Comparison of ENCODE assay signal across 25 mouse cellular contexts in genomic region chr10:7293203-7293602, GRCm38 (mm10).
DNase-seq lines count a peak whose midpoint lies in the region; ATAC-seq and TF ChIP-seq lines count a peak whose summit lies in the region.
"Had no signal": no experiment of that assay in that cellular context is flagged by ENCODE, and none has a peak within 500 bp of the region (broad histone marks: within the 10 kb centered on the region; RNA-seq: fewer than 3 reads in every experiment).

No protein-coding gene starts in this region.

- TF ChIP-seq EP300 in stomach, postnatal 0 days (optimal IDR thresholded peaks at IDR 0.05), result no peak

- no peak overlapping the region for H3K9ac ChIP-seq in kidney, embryonic 14.5 days (ENCODE audit: low read depth, low read length)
- H3K9ac ChIP-seq in kidney, postnatal 0 days (ENCODE audit: low read depth, low read length), result no peak overlapping the region
- H3K9ac ChIP-seq in stomach, embryonic 14.5 days (replicated peaks; ENCODE audit: low read depth, low read length), result no peak overlapping the region
- H3K9ac ChIP-seq in stomach, postnatal 0 days (ENCODE audit: low read length), result no peak overlapping the region
- H3K9ac ChIP-seq: embryonic facial prominence, embryonic 12.5 days; embryonic facial prominence, embryonic 15.5 days; forebrain, postnatal 0 days; heart, embryonic 13.5 days; hindbrain, embryonic 15.5 days had no signal

- H3K36me3 ChIP-seq in kidney, embryonic 14.5 days (ENCODE audit: control insufficient read depth, insufficient read depth, low read length), result no peaks in the 10 kb centered on the region
- no peaks in the 10 kb centered on the region for H3K36me3 ChIP-seq in kidney, postnatal 0 days (ENCODE audit: insufficient read depth, low read length)
- H3K36me3 ChIP-seq in stomach, embryonic 14.5 days (ENCODE audit: control insufficient read depth, insufficient read depth, low read length), result no peaks in the 10 kb centered on the region
- H3K36me3 ChIP-seq in stomach, postnatal 0 days (ENCODE audit: control insufficient read depth, insufficient read depth, low read length), result no peaks in the 10 kb centered on the region
- H3K36me3 ChIP-seq: embryonic facial prominence, embryonic 12.5 days; embryonic facial prominence, embryonic 15.5 days; heart, embryonic 10.5 days; heart, embryonic 13.5 days; hindbrain, embryonic 15.5 days had no signal

- no peak overlapping the region for H3K4me2 ChIP-seq in kidney, embryonic 14.5 days (replicated peaks; ENCODE audit: low read depth, low read length)
- H3K4me2 ChIP-seq in kidney, postnatal 0 days (ENCODE audit: low read length), result no peak overlapping the region
- H3K4me2 ChIP-seq in stomach, embryonic 14.5 days (replicated peaks; ENCODE audit: low read depth, low read length), result no peak overlapping the region
- no peak overlapping the region for H3K4me2 ChIP-seq in stomach, postnatal 0 days (replicated peaks; ENCODE audit: low read depth)
- H3K4me2 ChIP-seq: embryonic facial prominence, embryonic 12.5 days; embryonic facial prominence, embryonic 15.5 days; heart, embryonic 13.5 days; hindbrain, embryonic 15.5 days had no signal

- no peak overlapping the region for H3K4me3 ChIP-seq in kidney, embryonic 14.5 days (ENCODE audit: low read length)
- no peak overlapping the region for H3K4me3 ChIP-seq in kidney, postnatal 0 days (replicated peaks; ENCODE audit: low read depth, low read length)
- no peak overlapping the region for H3K4me3 ChIP-seq in stomach, embryonic 14.5 days (ENCODE audit: low read depth, low read length)
- no peak overlapping the region for H3K4me3 ChIP-seq in stomach, postnatal 0 days (ENCODE audit: low read depth, low read length)
- H3K4me3 ChIP-seq: embryonic facial prominence, embryonic 12.5 days; embryonic facial prominence, embryonic 15.5 days; gastrocnemius, adult 2 months; heart, embryonic 10.5 days; heart, embryonic 13.5 days; hindbrain, embryonic 15.5 days had no signal

- ATAC-seq in kidney, embryonic 14.5 days (ENCODE audit: low FRiP score, low TSS enrichment), result peak; percentile 96
- peak; percentile 87 for ATAC-seq in kidney, postnatal 0 days (replicated peaks; ENCODE audit: low FRiP score, low read depth)
- ATAC-seq in stomach, embryonic 14.5 days (ENCODE audit: insufficient number of reproducible peaks, insufficient read depth, low FRiP score, low read depth), result 0 out of 2 replicates have a peak, but pooled peaks have one; percentile 33
- no peak for ATAC-seq in stomach, postnatal 0 days (ENCODE audit: low FRiP score, low TSS enrichment)
- ATAC-seq: CD4-positive, CD25-positive, alpha-beta regulatory T cell, adult 4 months; forebrain, embryonic 14.5 days; forebrain, postnatal 0 days had no signal

- H3K4me1 ChIP-seq in kidney, embryonic 14.5 days (ENCODE audit: control insufficient read depth, insufficient read depth, low read length), result no peaks in the 10 kb centered on the region
- H3K4me1 ChIP-seq in kidney, postnatal 0 days (replicated peaks; ENCODE audit: insufficient read depth, low read length), result 0 out of 2 replicates have a peak, but pooled peaks cover 3% of the 10 kb centered on the region
- H3K4me1 ChIP-seq in stomach, embryonic 14.5 days (ENCODE audit: control insufficient read depth, insufficient read depth, low read length), result no peaks in the 10 kb centered on the region
- no peaks in the 10 kb centered on the region for H3K4me1 ChIP-seq in stomach, postnatal 0 days (replicated peaks; ENCODE audit: control insufficient read depth, insufficient read depth)
- H3K4me1 ChIP-seq: embryonic facial prominence, embryonic 12.5 days; embryonic facial prominence, embryonic 15.5 days; hindbrain, embryonic 15.5 days had no signal

- peak; percentile 9 for DNase-seq in embryo, embryonic 9.5 days (ENCODE audit: extremely low spot score)
- DNase-seq in embryo, embryonic 11 days, result no peak
- no peak for DNase-seq in kidney, adult 9 months
- DNase-seq in kidney, postnatal 0 days (ENCODE audit: low spot score), result peak; percentile 81
- DNase-seq in kidney, adult 8-10 months, result no peak
- no peak for DNase-seq in stomach, postnatal 0 days (ENCODE audit: low spot score)
- DNase-seq: adrenal gland, adult 2 months; adrenal gland, postnatal 14 days; cerebellum, adult 11 months; cerebellum, adult 8-10 months; forebrain, postnatal 0 days; gastrocnemius, adult 2 months; gastrocnemius, postnatal 14 days; heart, adult 18-20 months; heart, postnatal 14 days; heart, postnatal 4 days had no signal

- H3K27ac ChIP-seq in kidney, embryonic 14.5 days (ENCODE audit: low read depth, low read length), result no peak overlapping the region
- H3K27ac ChIP-seq in kidney, postnatal 0 days, result no peak overlapping the region
- H3K27ac ChIP-seq in stomach, embryonic 14.5 days (ENCODE audit: low read length), result no peak overlapping the region
- no peak overlapping the region for H3K27ac ChIP-seq in stomach, postnatal 0 days (replicated peaks)
- H3K27ac ChIP-seq: embryonic facial prominence, embryonic 12.5 days; embryonic facial prominence, embryonic 15.5 days; gastrocnemius, adult 2 months; heart, embryonic 10.5 days; heart, embryonic 13.5 days; hindbrain, embryonic 15.5 days had no signal

- no peak for TF ChIP-seq CTCF in kidney, postnatal 0 days (IDR thresholded peaks at IDR 0.05; ENCODE audit: low read depth)
- TF ChIP-seq CTCF in stomach, postnatal 0 days (IDR thresholded peaks at IDR 0.05; ENCODE audit: low read depth), result no peak

- 21% methylated on average over 5 of the region's 5 CpGs for WGBS in kidney, embryonic 14.5 days
- WGBS in kidney, postnatal 0 days, result 36% methylated on average over 5 of the region's 5 CpGs
- 66% methylated on average over 5 of the region's 5 CpGs for WGBS in stomach, embryonic 14.5 days
- WGBS in stomach, postnatal 0 days, result 74% methylated on average over 5 of the region's 5 CpGs

- H3K9me3 ChIP-seq in kidney, embryonic 14.5 days (ENCODE audit: control insufficient read depth, low read length), result no peaks in the 10 kb centered on the region
- no peaks in the 10 kb centered on the region for H3K9me3 ChIP-seq in kidney, postnatal 0 days (replicated peaks; ENCODE audit: low read length)
- no peaks in the 10 kb centered on the region for H3K9me3 ChIP-seq in stomach, embryonic 14.5 days (ENCODE audit: control insufficient read depth, low read depth, low read length)
- H3K9me3 ChIP-seq in stomach, postnatal 0 days (ENCODE audit: control insufficient read depth, low read length), result no peaks in the 10 kb centered on the region
- H3K9me3 ChIP-seq: embryonic facial prominence, embryonic 12.5 days; embryonic facial prominence, embryonic 15.5 days; heart, embryonic 10.5 days; heart, embryonic 13.5 days; hindbrain, embryonic 15.5 days had no signal

- H3K27me3 ChIP-seq in kidney, embryonic 14.5 days (ENCODE audit: control insufficient read depth, insufficient read depth, low read length), result no peaks in the 10 kb centered on the region
- H3K27me3 ChIP-seq in kidney, postnatal 0 days (ENCODE audit: insufficient read depth, low read length), result no peaks in the 10 kb centered on the region
- H3K27me3 ChIP-seq in stomach, embryonic 14.5 days (ENCODE audit: control insufficient read depth, insufficient read depth, low read length), result no peaks in the 10 kb centered on the region
- no peaks in the 10 kb centered on the region for H3K27me3 ChIP-seq in stomach, postnatal 0 days (ENCODE audit: control insufficient read depth, insufficient read depth, low read length)
- H3K27me3 ChIP-seq: embryonic facial prominence, embryonic 12.5 days; embryonic facial prominence, embryonic 15.5 days; heart, embryonic 13.5 days; hindbrain, embryonic 15.5 days had no signal

Comparison
In these comparisons a context has a peak if more than half of its experiments do, and no peak if none do; other contexts are left out.
1. DNase-seq: peak in embryo, embryonic 9.5 days (single experiment) and kidney, postnatal 0 days (single experiment); none in embryo, embryonic 11 days (single experiment), kidney, adult 9 months (single experiment), kidney, adult 8-10 months (0 of 2) and stomach, postnatal 0 days (single experiment).